Mouse (Mus musculus) layer of hippocampus, adult 9-11 months (tissue): ENCODE data around the gene Nkx2-2.

ENCODE experiments used
- DNase-seq: peaks from one replicate; pipeline ENCODE4 v3.0.0; 2022

Nkx2-2 gene

GRCm38 (mm10) chr2:147193271-147194255 is at the start of gene Nkx2-2:
Gene Nkx2-2, minus strand, starts transcription at chr2:147194243.
- no peak for DNase-seq

GRCm38 (mm10) chr2:147235707-147236290 is 41.8 kb upstream of the Nkx2-2 start:
- no peak for DNase-seq

GRCm38 (mm10) chr2:147231175-147231574 is 37.1 kb upstream of the Nkx2-2 start:
- DNase-seq = no peak

- no peak for DNase-seq
Observed at GRCm38 (mm10) chr2:147205076-147205615, 11.1 kb upstream of the Nkx2-2 start.

- DNase-seq = no peak
Observed at GRCm38 (mm10) chr2:147194711-147195615, 920 bp upstream of the Nkx2-2 start.

- no peak for DNase-seq
Observed at GRCm38 (mm10) chr2:147192731-147193130, 1.3 kb downstream of the Nkx2-2 start.

GRCm38 (mm10) chr2:147190316-147191021 is 3.6 kb downstream of the Nkx2-2 start:
- DNase-seq = no peak

- DNase-seq = no peak
Observed at GRCm38 (mm10) chr2:147189546-147190315, 4.3 kb downstream of the Nkx2-2 start.

GRCm38 (mm10) chr2:147188871-147189545 is 5.0 kb downstream of the Nkx2-2 start:
- DNase-seq = no peak

GRCm38 (mm10) chr2:147188074-147188700 is 5.9 kb downstream of the Nkx2-2 start:
- no peak for DNase-seq

GRCm38 (mm10) chr2:147187061-147187870 is 6.8 kb downstream of the Nkx2-2 start:
- DNase-seq = no peak

GRCm38 (mm10) chr2:147186261-147186681 is 7.8 kb downstream of the Nkx2-2 start:
- no peak for DNase-seq

GRCm38 (mm10) chr2:147185561-147185960 is 8.5 kb downstream of the Nkx2-2 start:
- DNase-seq = no peak

GRCm38 (mm10) chr2:147184071-147184990 is 9.7 kb downstream of the Nkx2-2 start:
- DNase-seq = no peak

GRCm38 (mm10) chr2:147183521-147183920 is 10.5 kb downstream of the Nkx2-2 start:
- DNase-seq = no peak

GRCm38 (mm10) chr2:147182709-147183260 is 11.3 kb downstream of the Nkx2-2 start:
- no peak for DNase-seq

- DNase-seq = no peak
Observed at GRCm38 (mm10) chr2:147181926-147182708, 11.9 kb downstream of the Nkx2-2 start.
